Mouse (Mus musculus) thymus, adult 2 months (tissue): ENCODE measurements around the gene Pml. TPM values are rescaled to one million over a fixed set of nuclear protein-coding genes. Genes with fewer than 3 reads are reported as not detected.
A peak's percentile ranks its signal among the peaks of the same experiment; 100 is the strongest.

Experiments used
- DNase-seq: peaks from one replicate; pipeline ENCODE4 v3.0.0; 2021
- H3K27ac ChIP-seq: fragments of 200-500 bp; 2 replicates; pipeline ENCODE4 v1.5.1; 2012; ENCODE audit warnings: low read length, control low read depth; ENCODE audit not compliant: control insufficient read depth, insufficient read depth
- H3K27me3 ChIP-seq: fragments of 200-500 bp; 2 replicates; pipeline ENCODE4 v1.6.1; 2012; ENCODE audit warnings: mild to moderate bottlenecking, low read length, moderate library complexity, mixed read lengths; ENCODE audit not compliant: control insufficient read depth, insufficient read depth
- H3K36me3 ChIP-seq: fragments of 200-500 bp; 2 replicates; pipeline ENCODE4 v1.6.1; 2012; ENCODE audit warnings: mild to moderate bottlenecking, low read length, moderate library complexity; ENCODE audit not compliant: control insufficient read depth, insufficient read depth
- H3K4me1 ChIP-seq: fragments of 200-500 bp; replicated peaks from 2 replicates; pipeline ENCODE4 v1.6.1; 2012; ENCODE audit warnings: low read length; ENCODE audit not compliant: control insufficient read depth, insufficient read depth
- H3K4me3 ChIP-seq: fragments of 200-500 bp; 2 replicates; pipeline ENCODE4 v1.5.1; 2012; ENCODE audit warnings: mild to moderate bottlenecking, low read length, control low read depth, moderate library complexity; ENCODE audit not compliant: control insufficient read depth, insufficient read depth
- CTCF ChIP-seq: fragments of 200-500 bp; IDR thresholded peaks from 2 replicates; pipeline ENCODE4 v1.5.1; 2012; ENCODE audit warnings: mild to moderate bottlenecking, control low read depth, low read length, moderate library complexity, borderline replicate concordance; ENCODE audit not compliant: control insufficient read depth, poor library complexity, insufficient read depth; ENCODE audit errors: extremely low read depth
- POLR2A ChIP-seq: fragments of 200-500 bp; IDR thresholded peaks from 2 replicates; pipeline ENCODE4 v1.6.1; 2012; ENCODE audit warnings: mild to moderate bottlenecking, low read length, control low read depth, moderate library complexity; ENCODE audit not compliant: control insufficient read depth, poor library complexity, insufficient read depth; ENCODE audit errors: extremely low read depth
- WGBS: fragments of 180-500 bp; shearing (Covaris S2); methylation state at CpG from one replicate; pipeline ENCODE4 v1.1.7; 2018; 5-methylcytosine and 5-hydroxymethylcytosine counted together
- polyA plus RNA-seq: library from polyadenylated mRNA; depleted of rRNA; stranded (reverse); fragments of >200 nt; gene quantifications from 2 replicates; pipeline ENCODE4 v1.2.3, GENCODE M21; 2012

The Pml gene
- polyA plus RNA-seq, 1 experiment, result 74.1 TPM

DNA sequence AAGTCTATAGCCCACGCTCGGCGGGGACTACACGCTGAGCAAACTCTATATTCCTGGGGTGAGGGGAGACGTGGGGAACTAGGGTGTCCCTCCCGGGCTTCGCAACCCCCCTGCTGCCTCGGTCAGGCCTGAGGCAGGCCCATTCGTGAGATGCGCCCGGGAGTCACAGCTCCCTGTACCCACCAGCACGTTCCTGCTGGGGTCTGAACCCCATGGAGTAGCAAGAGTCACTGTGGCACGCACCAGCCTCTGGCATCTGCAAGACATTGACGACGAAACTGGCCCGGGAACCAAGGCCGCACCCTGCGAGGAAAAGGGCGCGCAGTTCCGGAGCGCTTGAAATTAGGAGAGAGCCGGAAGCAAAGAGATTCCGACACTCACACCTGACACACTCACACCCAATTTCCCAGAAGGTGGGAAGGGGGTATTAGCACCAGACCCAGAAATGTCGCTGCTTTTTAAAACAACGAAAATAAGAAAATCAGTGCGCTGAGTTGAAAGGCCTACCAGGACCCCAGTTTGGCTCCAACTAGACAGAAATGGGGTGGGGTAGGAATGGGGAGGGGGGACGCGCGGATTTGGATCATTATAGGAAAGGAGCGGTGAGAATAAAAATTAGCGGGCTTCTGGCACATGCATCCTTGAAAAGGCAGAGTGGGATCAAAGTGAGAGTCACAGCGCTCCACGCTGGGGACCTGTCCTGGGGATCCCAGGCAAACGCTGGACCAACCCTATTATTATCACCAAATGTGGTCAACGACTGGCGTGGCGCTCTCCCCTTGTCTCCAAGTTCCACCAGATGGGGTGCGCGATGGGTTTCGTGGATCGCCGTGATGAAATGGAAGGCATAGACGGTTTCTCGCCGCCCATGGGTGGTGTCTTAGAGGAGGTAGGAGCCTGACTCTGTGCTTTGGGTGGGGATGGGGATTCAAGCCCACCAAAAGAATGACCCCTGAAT lies 52.7 kb downstream of the Pml start:
- Histone ChIP-seq H3K27ac (no peak overlapping the region), H3K27me3 (peaks cover 20% of the 10 kb centered on the region; the same call in 1 of the 2 replicates), H3K36me3 (no peaks in the 10 kb centered on the region), H3K4me3 (no peak overlapping the region), H3K4me1 (peaks cover 15% of the 10 kb centered on the region; the same call in 1 of the 2 replicates)
- no peak for DNase-seq
- 12% methylated on average over 46 of the region's 46 CpGs for WGBS
- TF ChIP-seq POLR2A (no peak), CTCF (no peak)

DNA sequence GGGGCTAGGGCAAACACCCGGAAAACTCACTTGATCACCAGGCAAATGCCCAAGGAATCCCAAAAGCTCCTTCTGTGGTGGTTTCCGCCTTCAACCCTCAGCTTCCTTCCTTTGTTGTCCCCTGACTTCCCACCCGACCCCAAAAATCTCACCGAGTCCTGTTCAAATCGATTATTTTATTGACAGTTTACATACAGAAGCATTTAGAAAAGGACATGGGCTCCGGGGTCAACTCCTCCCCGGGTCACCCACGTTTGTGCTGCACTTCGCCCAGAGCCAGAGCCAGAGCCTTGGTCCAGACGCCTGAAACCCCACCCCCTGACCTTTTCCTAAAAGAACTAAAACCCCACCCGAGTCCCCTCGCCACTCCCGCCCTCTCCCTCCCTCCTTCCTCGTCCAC lies 53.4 kb downstream of the Pml start:
- TF ChIP-seq POLR2A (no peak), CTCF (no peak)
- H3K27ac ChIP-seq, result no peak overlapping the region
- H3K4me3 ChIP-seq, result no peak overlapping the region
- 7% methylated on average over 14 of the region's 14 CpGs for WGBS
- H3K36me3 ChIP-seq, result no peaks in the 10 kb centered on the region
- no peak for DNase-seq
- peaks cover 20% of the 10 kb centered on the region; the same call in 1 of the 2 replicates for H3K27me3 ChIP-seq
- peaks cover 15% of the 10 kb centered on the region; the same call in 1 of the 2 replicates for H3K4me1 ChIP-seq

DNA sequence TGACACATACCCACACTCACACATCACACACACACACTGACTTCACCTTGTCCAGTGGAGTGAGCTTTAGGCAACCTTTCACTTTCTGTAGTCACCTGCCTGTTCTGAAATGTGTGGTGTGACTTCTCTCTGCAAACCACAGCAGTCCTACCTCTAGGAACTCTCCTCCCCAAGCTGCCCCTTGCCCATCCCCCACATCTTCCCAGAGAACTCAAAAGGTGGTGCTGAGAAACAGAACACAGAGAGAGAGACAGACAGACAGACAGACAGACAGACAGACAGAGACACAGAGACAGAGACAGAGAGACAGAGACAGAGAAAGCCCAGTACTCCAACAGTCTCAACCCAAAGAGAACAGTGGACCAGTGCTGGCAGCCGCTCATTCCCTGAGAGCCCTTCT lies 53.9 kb downstream of the Pml start:
- no peak overlapping the region for H3K4me3 ChIP-seq
- 41% methylated on average over 1 of the region's 1 CpGs for WGBS
- no peak overlapping the region for H3K27ac ChIP-seq
- H3K36me3 ChIP-seq, result no peaks in the 10 kb centered on the region
- peaks cover 20% of the 10 kb centered on the region; the same call in 1 of the 2 replicates for H3K27me3 ChIP-seq
- peaks cover 15% of the 10 kb centered on the region; the same call in 1 of the 2 replicates for H3K4me1 ChIP-seq
- TF ChIP-seq CTCF (no peak), POLR2A (no peak)
- DNase-seq, result no peak

- 85% methylated on average over 9 of the region's 9 CpGs for WGBS
- no peak for DNase-seq
- TF ChIP-seq CTCF (no peak), POLR2A (no peak)
- no peak overlapping the region for H3K4me3 ChIP-seq
- H3K27ac ChIP-seq, result no peak overlapping the region
- H3K36me3 ChIP-seq, result no peaks in the 10 kb centered on the region
- peaks cover 15% of the 10 kb centered on the region; the same call in 1 of the 2 replicates for H3K4me1 ChIP-seq
- peaks cover 15% of the 10 kb centered on the region; the same call in 1 of the 2 replicates for H3K27me3 ChIP-seq
These were observed 55.4 kb downstream of the Pml start for GRCm38 (mm10) chr9:58194222-58194621.

GRCm38 (mm10) chr9:58184456-58184855 lies 65.1 kb downstream of the Pml start:
- H3K27ac ChIP-seq, result no peak overlapping the region
- no peaks in the 10 kb centered on the region for H3K4me1 ChIP-seq
- no peaks in the 10 kb centered on the region for H3K36me3 ChIP-seq
- no peak overlapping the region for H3K4me3 ChIP-seq
- TF ChIP-seq POLR2A, result no peak
- no peak for TF ChIP-seq CTCF
- 52% methylated on average over 6 of the region's 6 CpGs for WGBS
- no peaks in the 10 kb centered on the region for H3K27me3 ChIP-seq
- DNase-seq, result peak; percentile 5

DNA sequence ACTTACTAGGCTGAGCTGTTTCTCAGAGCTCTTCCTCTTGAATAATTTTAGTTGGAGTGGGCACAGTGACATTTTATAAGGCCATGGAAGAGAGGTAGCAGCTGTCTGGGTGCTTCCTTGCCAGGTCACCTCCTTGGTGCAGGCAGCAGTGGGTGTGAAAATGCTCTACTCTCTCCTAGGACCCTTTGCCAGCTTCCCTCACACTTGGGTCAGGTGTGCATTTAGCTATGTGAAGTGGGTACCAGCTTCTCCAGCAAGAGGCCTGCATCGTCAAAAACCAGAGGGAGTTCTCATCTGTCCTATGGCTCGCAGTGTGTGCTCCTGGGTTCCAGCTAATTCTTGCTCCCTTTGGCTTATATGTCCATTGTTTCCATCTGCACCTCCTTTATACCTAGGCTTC lies 70.2 kb downstream of the Pml start:
- WGBS, result 99% methylated on average over 2 of the region's 2 CpGs
- Histone ChIP-seq H3K4me3 (no peak overlapping the region), H3K4me1 (no peaks in the 10 kb centered on the region), H3K27me3 (no peaks in the 10 kb centered on the region), H3K27ac (no peak overlapping the region), H3K36me3 (no peaks in the 10 kb centered on the region)
- DNase-seq, result no peak
- TF ChIP-seq POLR2A (no peak), CTCF (no peak)

DNA sequence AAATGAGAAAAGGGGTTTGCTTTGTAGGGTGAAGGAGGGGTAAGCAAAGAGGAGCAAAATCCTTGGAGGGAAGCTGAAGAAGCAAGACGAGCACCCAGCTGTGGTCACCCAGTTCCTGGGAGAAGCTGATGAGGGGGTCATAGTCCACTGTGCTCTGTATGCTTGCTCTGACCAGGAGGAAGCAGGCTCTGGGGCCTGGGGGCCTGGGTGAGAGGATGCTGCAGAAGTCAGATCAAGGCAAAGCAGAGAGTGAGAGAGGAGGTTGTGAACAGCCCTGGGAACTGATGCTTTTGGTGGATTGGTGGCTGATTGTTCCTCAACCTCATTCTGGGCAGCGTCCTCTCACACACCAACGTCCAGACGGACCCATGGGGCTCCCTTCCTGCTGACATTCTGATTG lies 72.4 kb downstream of the Pml start:
- Histone ChIP-seq H3K4me3 (no peak overlapping the region), H3K4me1 (no peaks in the 10 kb centered on the region), H3K36me3 (no peaks in the 10 kb centered on the region), H3K27ac (no peak overlapping the region), H3K27me3 (no peaks in the 10 kb centered on the region)
- WGBS, result 79% methylated on average over 4 of the region's 4 CpGs
- TF ChIP-seq POLR2A, result no peak
- DNase-seq, result no peak
